In genomic region chr4:124860446-124860845, GRCm38 (mm10) we compare ENCODE assay signal across 9 mouse cellular contexts. TPM values are rescaled to one million over a fixed set of nuclear protein-coding genes. Genes with fewer than 3 reads are reported as not detected.
DNase-seq lines count a peak whose midpoint lies in the region; ATAC-seq and TF ChIP-seq lines count a peak whose summit lies in the region.
"Had no signal": no experiment of that assay in that cellular context is flagged by ENCODE, and none has a peak within 500 bp of the region (broad histone marks: within the 10 kb centered on the region; RNA-seq: fewer than 3 reads in every experiment).

No protein-coding gene starts in this region.

- H3K9me3 ChIP-seq in heart, embryonic 10.5 days: no peaks in the 10 kb centered on the region
- H3K9me3 ChIP-seq in kidney, embryonic 16.5 days (ENCODE audit: low read length): no peaks in the 10 kb centered on the region
- no peaks in the 10 kb centered on the region for H3K9me3 ChIP-seq in stomach, embryonic 15.5 days

- no peak overlapping the region for H3K27ac ChIP-seq in heart, embryonic 10.5 days
- H3K27ac ChIP-seq in kidney, embryonic 16.5 days (ENCODE audit: low read length): no peak overlapping the region
- H3K27ac ChIP-seq in stomach, embryonic 15.5 days: no peak overlapping the region

- TF ChIP-seq POLR2A in brain, embryonic 14.5 days (IDR thresholded peaks at IDR 0.05; ENCODE audit: borderline replicate concordance, extremely low read depth, insufficient read depth, insufficient read length, poor library complexity, severe bottlenecking): no peak

- H3K27me3 ChIP-seq in heart, embryonic 10.5 days (ENCODE audit: insufficient read depth, poor library complexity, severe bottlenecking): peaks cover 40% of the 10 kb centered on the region
- H3K27me3 ChIP-seq in kidney, embryonic 16.5 days (ENCODE audit: insufficient read depth, low read length): peaks cover 25% of the 10 kb centered on the region
- peaks cover 32% of the 10 kb centered on the region for H3K27me3 ChIP-seq in stomach, embryonic 15.5 days (replicated peaks)

- no peak overlapping the region for H3K4me2 ChIP-seq in kidney, embryonic 16.5 days (replicated peaks; ENCODE audit: low read depth, low read length)
- no peak overlapping the region for H3K4me2 ChIP-seq in stomach, embryonic 15.5 days

- WGBS in heart, embryonic 10.5 days: 6% methylated on average over 7 of the region's 7 CpGs
- WGBS in kidney, embryonic 16.5 days: 6% methylated on average over 7 of the region's 7 CpGs
- WGBS in stomach, embryonic 15.5 days: 7% methylated on average over 7 of the region's 7 CpGs

- ATAC-seq in kidney, embryonic 16.5 days (ENCODE audit: low FRiP score, low TSS enrichment): peak; percentile 57; the same call in 1 of the 2 replicates
- peak; percentile 88 for ATAC-seq in megakaryocyte progenitor cell, adult 5-6 weeks (replicated peaks; ENCODE audit: poor library complexity)
- peak; percentile 56; the same call in 1 of the 2 replicates for ATAC-seq in stomach, embryonic 15.5 days (ENCODE audit: insufficient read depth, low FRiP score, low read depth)
- ATAC-seq in cerebellum, adult (ENCODE audit: insufficient number of reproducible peaks, low FRiP score, low TSS enrichment): no peak

- peak; percentile 39 for DNase-seq in right cerebral cortex, postnatal 14 days
- DNase-seq in right cerebral cortex, postnatal 36 days (ENCODE audit: low spot score in 2 of 2): no peak
- DNase-seq in brain, embryonic 14.5 days (ENCODE audit: low read depth): peak; percentile 55
- DNase-seq in heart, embryonic 10.5 days (ENCODE audit: low spot score): peak; percentile 91

- H3K4me1 ChIP-seq in heart, embryonic 10.5 days: peaks cover 14% of the 10 kb centered on the region
- peaks cover 6% of the 10 kb centered on the region for H3K4me1 ChIP-seq in kidney, embryonic 16.5 days (ENCODE audit: insufficient read depth, low read length)
- 0 out of 2 replicates have a peak, but pooled peaks cover 5% of the 10 kb centered on the region for H3K4me1 ChIP-seq in stomach, embryonic 15.5 days

- no peak for TF ChIP-seq CTCF in brain, embryonic 14.5 days (IDR thresholded peaks at IDR 0.05; ENCODE audit: borderline replicate concordance, extremely low read depth, insufficient read depth, insufficient read length)

- H3K4me3 ChIP-seq in heart, embryonic 10.5 days: no peak overlapping the region
- no peak overlapping the region for H3K4me3 ChIP-seq in kidney, embryonic 16.5 days (ENCODE audit: low read length)
- no peak overlapping the region for H3K4me3 ChIP-seq in stomach, embryonic 15.5 days (replicated peaks)
- H3K4me3 ChIP-seq: megakaryocyte, embryonic 14.5 days had no signal

- peaks cover 16% of the 10 kb centered on the region; the same call in 1 of the 2 replicates for H3K36me3 ChIP-seq in heart, embryonic 10.5 days
- peaks cover 9% of the 10 kb centered on the region; the same call in 1 of the 2 replicates for H3K36me3 ChIP-seq in kidney, embryonic 16.5 days (ENCODE audit: insufficient read depth, low read length)
- H3K36me3 ChIP-seq in stomach, embryonic 15.5 days: 0 out of 2 replicates have a peak, but pooled peaks cover 6% of the 10 kb centered on the region

- H3K9ac ChIP-seq in kidney, embryonic 16.5 days (replicated peaks; ENCODE audit: low read length): no peak overlapping the region
- no peak overlapping the region for H3K9ac ChIP-seq in stomach, embryonic 15.5 days

RNA-seq across cellular contexts. Expression of gene Maneal, which starts 1.5 kb away (rescaled TPM):
- polyA plus RNA-seq in brain, embryonic 14.5 days (2012; rRNA removed): 48.8 and 50.3 TPM in 2 replicates
- 0.09 and 0.11 TPM in 2 replicates for polyA plus RNA-seq in heart, embryonic 10.5 days (2016; fragmentation: Nextera tagmentation; extraction: Ambion mirVana)
- polyA plus RNA-seq in kidney, embryonic 16.5 days (2015; fragmentation: Nextera tagmentation; extraction: Ambion mirVana): 0.46 and 0.61 TPM in 2 replicates
- total RNA-seq in megakaryocyte progenitor cell, adult 5-6 weeks (2015): 0.07 TPM in 1 of 2 replicates, not detected in the other
- 0.14 and 0.17 TPM in 2 replicates for total RNA-seq in megakaryocyte progenitor cell, adult 5-6 weeks (2017)
- polyA plus RNA-seq in stomach, embryonic 15.5 days (2015; fragmentation: Nextera tagmentation; extraction: Ambion mirVana): 0.55 and 0.68 TPM in 2 replicates

RNA-seq across cellular contexts. Expression of gene 1110065P20Rik, which starts 9.4 kb away (rescaled TPM):
- polyA plus RNA-seq in brain, embryonic 14.5 days (2012; rRNA removed): 71.3 and 98.0 TPM in 2 replicates
- polyA plus RNA-seq in heart, embryonic 10.5 days (2016; fragmentation: Nextera tagmentation; extraction: Ambion mirVana): 45.0 and 58.0 TPM in 2 replicates
- polyA plus RNA-seq in kidney, embryonic 16.5 days (2015; fragmentation: Nextera tagmentation; extraction: Ambion mirVana): 41.6 and 43.8 TPM in 2 replicates
- 4.4 and 6.7 TPM in 2 replicates for total RNA-seq in megakaryocyte progenitor cell, adult 5-6 weeks (2015)
- 4.0 and 6.3 TPM in 2 replicates for total RNA-seq in megakaryocyte progenitor cell, adult 5-6 weeks (2017)
- polyA plus RNA-seq in stomach, embryonic 15.5 days (2015; fragmentation: Nextera tagmentation; extraction: Ambion mirVana): 60.5 and 63.3 TPM in 2 replicates

RNA-seq across cellular contexts. Expression of gene Yrdc, which starts 10.0 kb away (rescaled TPM):
- 56.4 and 79.6 TPM in 2 replicates for polyA plus RNA-seq in brain, embryonic 14.5 days (2012; rRNA removed)
- 25.8 and 39.3 TPM in 2 replicates for polyA plus RNA-seq in heart, embryonic 10.5 days (2016; fragmentation: Nextera tagmentation; extraction: Ambion mirVana)
- polyA plus RNA-seq in kidney, embryonic 16.5 days (2015; fragmentation: Nextera tagmentation; extraction: Ambion mirVana): 34.8 and 37.2 TPM in 2 replicates
- 56.7 and 58.5 TPM in 2 replicates for total RNA-seq in megakaryocyte progenitor cell, adult 5-6 weeks (2015)
- total RNA-seq in megakaryocyte progenitor cell, adult 5-6 weeks (2017): 22.7 and 32.8 TPM in 2 replicates
- 34.2 and 36.1 TPM in 2 replicates for polyA plus RNA-seq in stomach, embryonic 15.5 days (2015; fragmentation: Nextera tagmentation; extraction: Ambion mirVana)

RNA-seq across cellular contexts. Expression of gene Epha10, which starts 20.3 kb away (rescaled TPM):
- polyA plus RNA-seq in brain, embryonic 14.5 days (2012; rRNA removed): 18.0 and 25.0 TPM in 2 replicates
- 0.08 TPM in 1 of 2 replicates, not detected in the other for polyA plus RNA-seq in heart, embryonic 10.5 days (2016; fragmentation: Nextera tagmentation; extraction: Ambion mirVana)
- 0.06 and 0.12 TPM in 2 replicates for polyA plus RNA-seq in kidney, embryonic 16.5 days (2015; fragmentation: Nextera tagmentation; extraction: Ambion mirVana)
- not detected in 2 replicates for total RNA-seq in megakaryocyte progenitor cell, adult 5-6 weeks (2015)
- not detected in 2 replicates for total RNA-seq in megakaryocyte progenitor cell, adult 5-6 weeks (2017)
- 0.14 and 0.30 TPM in 2 replicates for polyA plus RNA-seq in stomach, embryonic 15.5 days (2015; fragmentation: Nextera tagmentation; extraction: Ambion mirVana)

RNA-seq across cellular contexts. Expression of gene Mtf1, which starts 58.5 kb away (rescaled TPM):
- polyA plus RNA-seq in brain, embryonic 14.5 days (2012; rRNA removed): 9.3 and 11.5 TPM in 2 replicates
- polyA plus RNA-seq in heart, embryonic 10.5 days (2016; fragmentation: Nextera tagmentation; extraction: Ambion mirVana): 16.1 and 16.9 TPM in 2 replicates
- polyA plus RNA-seq in kidney, embryonic 16.5 days (2015; fragmentation: Nextera tagmentation; extraction: Ambion mirVana): 13.4 and 14.0 TPM in 2 replicates
- 30.0 and 43.0 TPM in 2 replicates for total RNA-seq in megakaryocyte progenitor cell, adult 5-6 weeks (2015)
- total RNA-seq in megakaryocyte progenitor cell, adult 5-6 weeks (2017): 27.8 and 35.8 TPM in 2 replicates
- 11.7 and 13.2 TPM in 2 replicates for polyA plus RNA-seq in stomach, embryonic 15.5 days (2015; fragmentation: Nextera tagmentation; extraction: Ambion mirVana)

Comparison
In these comparisons a context has a peak if more than half of its experiments do, and no peak if none do; other contexts are left out.
1. DNase-seq: peak in right cerebral cortex, postnatal 14 days (single experiment), brain, embryonic 14.5 days (single experiment) and heart, embryonic 10.5 days (single experiment); none in right cerebral cortex, postnatal 36 days (0 of 2).
2. RNA of gene Maneal, which starts 1.5 kb away (polyA plus RNA-seq): 48.8 to 50.3 TPM in brain, embryonic 14.5 days; 0.46 to 0.61 TPM in kidney, embryonic 16.5 days, 0.55 to 0.68 TPM in stomach, embryonic 15.5 days and 0.09 to 0.11 TPM in heart, embryonic 10.5 days; every median in the first group is over 10 times any median in the second.